Mouse (Mus musculus): ENCODE data around the gene Slc5a5.

DNA sequence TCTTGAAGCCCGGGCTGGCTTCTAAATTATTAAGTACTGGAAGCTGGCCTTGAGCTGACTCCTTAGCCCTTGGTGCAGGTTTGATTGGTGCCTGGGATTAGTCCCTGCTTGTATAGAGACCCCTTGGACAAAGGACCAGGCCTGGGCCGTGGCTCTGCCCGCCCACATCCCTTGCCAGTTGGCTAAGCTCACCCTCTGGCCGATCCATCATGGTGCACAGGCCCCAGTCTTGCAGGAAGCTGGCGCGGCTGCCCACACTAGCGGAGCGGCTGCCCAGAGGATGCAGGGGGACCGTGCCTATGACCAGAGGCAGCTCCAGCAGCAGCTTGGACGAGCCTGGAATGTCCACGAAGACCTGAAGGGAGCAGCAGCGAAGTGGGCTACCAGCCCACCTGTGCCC lies 55.9 kb downstream of the Slc5a5 start:
- no peak for TF ChIP-seq CTCF (IDR thresholded peaks at IDR 0.05; ENCODE audit: control insufficient read depth, insufficient read depth, insufficient read length)
- no peak for TF ChIP-seq MAX (IDR thresholded peaks at IDR 0.05)
- TF ChIP-seq CEBPB (IDR thresholded peaks at IDR 0.05; ENCODE audit: low read depth) = no peak
- no peak for TF ChIP-seq MYOD1 (IDR thresholded peaks at IDR 0.05; ENCODE audit: control insufficient read depth, insufficient read length, low read depth)
- TF ChIP-seq USF1 (IDR thresholded peaks at IDR 0.05; ENCODE audit: low read depth) = no peak
